Mouse (Mus musculus) layer of hippocampus, adult 2 months (tissue): ENCODE data around the gene Gm13289. TPM values are rescaled to one million over a fixed set of nuclear protein-coding genes. Genes with fewer than 3 reads are reported as not detected.
"Not testable (repeated sequence)": the region's sequence is repeated elsewhere in the genome, so short reads cannot be mapped to it uniquely, and the experiment has no call there.

Source experiments
- DNase-seq, 2 experiments: peaks; one replicate each; pipeline ENCODE4 v3.0.0; 2022; ENCODE audit warnings: low spot score in 2 of 2
- H3K27ac ChIP-seq: fragments of 200-600 bp; 2 replicates; pipeline ENCODE4 v1.8.1; 2022
- H3K4me3 ChIP-seq: fragments of 200-600 bp; 2 replicates; pipeline ENCODE4 v1.8.1; 2022; ENCODE audit warnings: mild to moderate bottlenecking
- CTCF ChIP-seq: fragments of 200-600 bp; conservative IDR thresholded peaks from 2 replicates; pipeline ENCODE4 v1.8.1; 2022; ENCODE audit warnings: antibody characterized with exemption, mild to moderate bottlenecking, moderate library complexity
- total RNA-seq, 2 experiments: library from RNA; stranded (reverse); gene quantifications; 2 replicates each; pipeline ENCODE4 v1.2.3; 2021

Gene Gm13289
- total RNA-seq, 2 experiments from 2014 or later: not detected

GRCm38 (mm10) chr4:88805761-88806160, 29.0 kb downstream of the Gm13289 start:
- DNase-seq, H3K4me3 ChIP-seq, H3K27ac ChIP-seq: not testable (repeated sequence)
- TF ChIP-seq CTCF: peak; percentile 21

- DNase-seq: no peak
- H3K4me3 ChIP-seq: no peak within 1 kb of the TSS
- no peak for TF ChIP-seq CTCF
- no peak within 1 kb of the TSS for H3K27ac ChIP-seq
Measured at GRCm38 (mm10) chr4:88815928-88816327, 39.2 kb downstream of the Gm13289 start, which contains the start of gene Ifna7. Gene Ifna7, plus strand, starts transcription at chr4:88816228.

GRCm38 (mm10) chr4:88819659-88820058, 42.9 kb downstream of the Gm13289 start, which contains the start of gene Ifna11:
Gene Ifna11, plus strand, starts transcription at chr4:88819959.
- Histone ChIP-seq H3K27ac (no peak within 1 kb of the TSS), H3K4me3 (no peak within 1 kb of the TSS)
- no peak for DNase-seq
- no peak for TF ChIP-seq CTCF

GRCm38 (mm10) chr4:88822995-88823394, 46.3 kb downstream of the Gm13289 start:
- peak in 1 of 2 experiments; percentile 21 for DNase-seq
- peak; percentile 82 for TF ChIP-seq CTCF
- no peak overlapping the region for H3K4me3 ChIP-seq
- no peak overlapping the region for H3K27ac ChIP-seq

Other genes with a start within 250 kb of the Gm13289 start
- not detected for gene Ifna15, start 218.7 kb upstream of the Gm13289 start, total RNA-seq
- gene Ifna14, start 205.1 kb upstream of the Gm13289 start, total RNA-seq: not detected
- not detected for gene Ifna9, start 184.5 kb upstream of the Gm13289 start, total RNA-seq
- not detected for gene Ifna12, start 173.5 kb upstream of the Gm13289 start, total RNA-seq
- not detected for gene C87499, start 142.5 kb upstream of the Gm13289 start, total RNA-seq
- gene Ifna13, start 132.5 kb upstream of the Gm13289 start, total RNA-seq: not detected
- not detected for gene Ifna16, start 100.0 kb upstream of the Gm13289 start, total RNA-seq
- not detected for gene Ifna2, start 93.0 kb upstream of the Gm13289 start, total RNA-seq
- gene Ifnab, start 85.6 kb upstream of the Gm13289 start, total RNA-seq: not detected
- 1 to 10 TPM; 1.3 to 1.5 TPM for gene Gm26566, start 55.1 kb upstream of the Gm13289 start, total RNA-seq
- gene Klhl9, start 54.5 kb upstream of the Gm13289 start, total RNA-seq: 100 to 1,000 TPM; 105 to 107 TPM
- gene Gm13271, start 22.1 kb upstream of the Gm13289 start, total RNA-seq: not detected
- not detected for gene Gm13283, start 16.8 kb upstream of the Gm13289 start, total RNA-seq
- not detected for gene Gm13290, start 3.1 kb upstream of the Gm13289 start, total RNA-seq
- gene Gm13272, start 2.9 kb downstream of the Gm13289 start, total RNA-seq: not detected
- gene Ifnz, start 5.2 kb downstream of the Gm13289 start, total RNA-seq: not detected
- not detected for gene Gm13276, start 8.8 kb downstream of the Gm13289 start, total RNA-seq
- not detected for gene Gm13277, start 11.7 kb downstream of the Gm13289 start, total RNA-seq
- not detected for gene Gm13278, start 14.6 kb downstream of the Gm13289 start, total RNA-seq
- not detected for gene Gm13275, start 17.6 kb downstream of the Gm13289 start, total RNA-seq
- gene Gm13279, start 20.5 kb downstream of the Gm13289 start, total RNA-seq: not detected
- gene Gm13285, start 22.7 kb downstream of the Gm13289 start, total RNA-seq: not detected
- not detected for gene Gm13287, start 26.3 kb downstream of the Gm13289 start, total RNA-seq
- not detected for gene Gm13288, start 28.6 kb downstream of the Gm13289 start, total RNA-seq
- not detected for gene Ifna7, start 39.3 kb downstream of the Gm13289 start, total RNA-seq
- not detected for gene Ifna11, start 43.0 kb downstream of the Gm13289 start, total RNA-seq
- not detected for gene Ifna6, start 50.5 kb downstream of the Gm13289 start, total RNA-seq
- not detected for gene Ifna5, start 58.6 kb downstream of the Gm13289 start, total RNA-seq
- not detected for gene Ifna4, start 64.9 kb downstream of the Gm13289 start, total RNA-seq
- gene Ifna1, start 73.2 kb downstream of the Gm13289 start, total RNA-seq: not detected
- gene Ifne, start 103.3 kb downstream of the Gm13289 start, total RNA-seq: not detected